Mouse (Mus musculus): Measurements from ENCODE around the gene 9130213A22Rik. TPM values are rescaled to one million over a fixed set of nuclear protein-coding genes. Genes with fewer than 3 reads are reported as not detected.

The 9130213A22Rik gene
- 0.40 and 0.42 TPM in 2 replicates for polyA plus RNA-seq (2015; fragmentation: Nextera tagmentation; extraction: Ambion mirVana)

DNA sequence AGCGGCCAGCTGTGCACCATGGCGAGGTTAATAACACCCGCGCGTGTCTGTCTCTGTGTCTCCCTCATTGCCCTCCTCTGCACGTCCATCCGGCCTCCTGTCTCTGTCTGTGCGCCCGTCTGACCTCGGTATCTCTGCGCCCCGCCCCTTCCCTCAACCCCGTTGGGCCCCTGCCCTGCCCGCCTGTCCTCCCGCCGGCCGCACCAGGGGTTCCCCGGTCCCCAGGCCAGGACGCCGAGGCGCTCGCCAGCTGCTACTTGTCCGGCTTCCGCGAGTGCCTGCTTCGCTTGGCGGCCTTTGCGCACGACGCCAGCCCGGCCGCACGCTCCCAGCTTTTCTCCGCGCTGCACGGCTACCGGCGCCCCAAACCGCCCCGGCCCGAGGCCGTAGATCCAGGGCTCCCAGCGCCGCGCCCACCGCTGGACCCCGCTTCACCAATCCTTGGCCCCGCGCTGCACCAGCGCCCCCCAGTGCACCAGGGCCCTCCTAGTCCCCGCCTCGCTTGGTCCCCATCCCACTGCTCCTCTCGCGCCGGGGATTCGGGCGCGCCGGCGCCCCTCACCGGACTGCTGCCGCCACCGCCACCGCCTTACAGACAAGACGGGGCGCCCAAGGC is at the start of gene 9130213A22Rik:
9130213A22Rik (minus strand) TSS at position 254 of the 616 bp plus-strand sequence.
- H3K36me3 ChIP-seq: no peaks in the 10 kb centered on the region
- ATAC-seq (ENCODE audit: low FRiP score, low read depth): peak; percentile 59
- H3K27ac ChIP-seq (replicated peaks): peak within 1 kb of the TSS; percentile 79
- H3K9me3 ChIP-seq: no peaks in the 10 kb centered on the region
- WGBS: under 1% methylated on average over 66 of the region's 66 CpGs
- peaks cover 7% of the 10 kb centered on the region; the same call in 1 of the 2 replicates for H3K27me3 ChIP-seq
- peaks cover 55% of the 10 kb centered on the region for H3K4me1 ChIP-seq (replicated peaks)
- peak within 1 kb of the TSS; percentile 89 for H3K4me3 ChIP-seq
- peak within 1 kb of the TSS; percentile 98 for H3K4me2 ChIP-seq
- H3K9ac ChIP-seq: peak within 1 kb of the TSS; percentile 70

DNA sequence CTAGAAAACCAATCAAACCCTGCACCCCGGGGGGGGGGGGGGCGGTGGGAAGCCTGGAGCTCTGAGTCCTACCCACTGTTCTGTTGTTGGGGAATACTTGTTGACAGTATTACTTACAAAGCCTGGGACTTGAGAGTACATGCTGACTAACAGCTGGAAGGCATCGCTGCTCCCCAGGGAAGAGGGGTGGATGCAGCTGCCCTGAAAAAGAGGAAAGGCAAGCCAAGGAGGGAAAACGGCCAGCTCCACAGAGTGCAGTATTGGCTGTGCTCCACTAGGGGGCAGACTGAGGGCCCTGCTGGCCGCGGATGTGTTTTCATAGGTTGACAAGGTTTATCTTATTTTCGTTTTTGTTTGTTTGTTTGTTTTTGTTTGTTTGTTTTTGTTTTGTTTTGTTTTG is 49.2 kb upstream of the 9130213A22Rik start:
- Histone ChIP-seq H3K9ac (no peak overlapping the region), H3K9me3 (no peaks in the 10 kb centered on the region), H3K4me3 (no peak overlapping the region), H3K27me3 (no peaks in the 10 kb centered on the region), H3K4me2 (no peak overlapping the region), H3K36me3 (no peaks in the 10 kb centered on the region), H3K4me1 (replicated peaks) (no peaks in the 10 kb centered on the region), H3K27ac (replicated peaks) (no peak overlapping the region)
- no peak for ATAC-seq (ENCODE audit: low FRiP score, low read depth)
- 27% methylated on average over 7 of the region's 7 CpGs for WGBS

DNA sequence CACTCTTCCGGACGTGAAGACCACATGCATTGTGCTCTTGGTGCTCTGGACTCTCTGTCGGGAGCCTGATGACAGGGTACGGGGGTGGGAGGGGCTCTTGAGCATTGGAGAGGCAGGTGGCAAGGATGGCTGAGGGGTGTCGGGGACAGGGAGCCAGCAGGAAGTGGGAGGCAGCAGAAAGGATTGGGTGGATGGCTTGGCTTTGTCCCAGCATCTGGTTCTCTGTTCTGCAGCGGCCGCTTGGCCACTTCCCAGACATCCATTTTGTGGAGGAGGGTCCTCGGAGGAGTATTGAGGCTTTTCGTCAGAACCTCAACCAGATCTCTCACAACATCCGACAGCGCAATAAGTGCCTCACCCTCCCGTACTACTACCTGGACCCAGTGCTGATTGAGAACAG is 46.9 kb upstream of the 9130213A22Rik start:
- H3K27me3 ChIP-seq: no peaks in the 10 kb centered on the region
- H3K9ac ChIP-seq: no peak overlapping the region
- no peaks in the 10 kb centered on the region for H3K36me3 ChIP-seq
- WGBS: 88% methylated on average over 12 of the region's 12 CpGs
- no peaks in the 10 kb centered on the region for H3K4me1 ChIP-seq (replicated peaks)
- H3K27ac ChIP-seq (replicated peaks): no peak overlapping the region
- no peaks in the 10 kb centered on the region for H3K9me3 ChIP-seq
- no peak overlapping the region for H3K4me3 ChIP-seq
- ATAC-seq (ENCODE audit: low FRiP score, low read depth): no peak
- H3K4me2 ChIP-seq: no peak overlapping the region

DNA sequence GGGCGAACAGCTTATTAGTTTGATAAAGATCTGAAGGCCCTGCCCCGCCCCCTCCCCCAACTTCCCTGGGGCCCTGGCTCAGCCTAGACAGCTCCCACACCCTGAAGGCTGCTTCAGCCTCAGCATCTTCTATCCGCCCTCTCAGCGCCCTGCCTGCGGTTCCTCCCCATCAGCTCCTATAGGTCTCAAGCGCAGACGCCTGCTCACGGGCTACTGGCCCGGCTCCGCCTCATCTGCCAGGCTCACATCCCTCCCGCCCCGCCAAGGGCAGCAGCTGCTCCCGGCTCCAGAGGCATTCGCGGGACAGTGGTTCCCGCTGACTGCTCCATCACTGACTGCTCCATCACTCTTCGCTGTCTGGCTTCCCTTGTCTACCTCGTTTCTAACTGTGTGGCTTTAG is 34.4 kb upstream of the 9130213A22Rik start, which contains the start of gene Alox12b:
Alox12b (plus strand) TSS at position 190 of the 400 bp plus-strand sequence.
- Histone ChIP-seq H3K4me1 (replicated peaks) (peaks cover 8% of the 10 kb centered on the region), H3K27me3 (peaks cover 9% of the 10 kb centered on the region; the same call in 1 of the 2 replicates), H3K27ac (replicated peaks) (no peak within 1 kb of the TSS), H3K4me2 (peak within 1 kb of the TSS; percentile 53), H3K4me3 (peak within 1 kb of the TSS; percentile 25), H3K9me3 (no peaks in the 10 kb centered on the region), H3K9ac (no peak within 1 kb of the TSS; the same call in 1 of the 2 replicates), H3K36me3 (no peaks in the 10 kb centered on the region)
- peak; percentile 51; the same call in 1 of the 2 replicates for ATAC-seq (ENCODE audit: low FRiP score, low read depth)
- 2% methylated on average over 18 of the region's 18 CpGs for WGBS

DNA sequence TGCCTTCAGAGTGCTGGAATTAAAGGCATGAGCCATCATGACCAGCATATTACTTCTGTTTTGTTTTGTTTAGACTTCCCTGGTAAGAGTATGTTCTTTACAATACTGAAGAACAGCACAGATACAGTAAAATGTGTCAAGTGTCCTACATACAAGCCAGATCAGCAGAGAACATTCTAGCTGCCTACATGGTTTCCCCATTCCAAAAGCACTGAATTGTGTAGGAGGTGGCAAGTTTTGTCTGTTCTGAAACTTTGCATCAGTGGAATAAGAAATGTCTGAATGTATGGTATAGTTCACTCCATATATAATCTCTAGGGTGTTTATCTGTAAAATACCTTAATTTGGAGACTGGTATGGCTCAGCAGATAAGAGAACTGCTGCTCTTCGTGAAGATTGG is 33.0 kb upstream of the 9130213A22Rik start:
- no peaks in the 10 kb centered on the region for H3K36me3 ChIP-seq
- H3K9me3 ChIP-seq: no peaks in the 10 kb centered on the region
- peaks cover 14% of the 10 kb centered on the region for H3K4me1 ChIP-seq (replicated peaks)
- H3K4me2 ChIP-seq: no peak overlapping the region
- WGBS: 53% methylated on average over 1 of the region's 1 CpGs
- no peak overlapping the region for H3K9ac ChIP-seq
- peaks cover 9% of the 10 kb centered on the region; the same call in 1 of the 2 replicates for H3K27me3 ChIP-seq
- no peak overlapping the region for H3K27ac ChIP-seq (replicated peaks)
- no peak overlapping the region for H3K4me3 ChIP-seq
- no peak for ATAC-seq (ENCODE audit: low FRiP score, low read depth)

DNA sequence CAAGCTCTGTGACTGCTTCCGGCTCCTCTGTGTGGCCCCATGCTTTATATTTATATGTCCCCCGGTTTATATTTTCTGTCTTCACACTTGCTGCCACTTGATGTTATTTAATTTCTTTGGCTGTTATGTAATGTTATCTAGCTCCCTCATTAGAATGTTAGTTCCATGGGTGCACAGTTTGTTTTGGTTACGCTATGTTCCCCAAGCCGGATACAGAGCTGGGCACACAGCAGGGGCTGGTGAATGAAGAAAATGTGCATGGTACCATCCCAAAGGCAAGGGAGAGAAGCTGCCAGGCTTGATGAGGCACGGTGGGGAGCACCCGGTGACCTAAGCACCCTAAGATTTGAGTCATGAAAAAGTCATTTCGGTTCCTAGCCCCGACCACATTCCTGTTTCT is 31.4 kb upstream of the 9130213A22Rik start:
- Histone ChIP-seq H3K4me2 (no peak overlapping the region), H3K36me3 (no peaks in the 10 kb centered on the region), H3K4me3 (no peak overlapping the region), H3K4me1 (replicated peaks) (peaks cover 18% of the 10 kb centered on the region), H3K9me3 (no peaks in the 10 kb centered on the region), H3K9ac (no peak overlapping the region), H3K27ac (replicated peaks) (no peak overlapping the region), H3K27me3 (peaks cover 9% of the 10 kb centered on the region; the same call in 1 of the 2 replicates)
- ATAC-seq (ENCODE audit: low FRiP score, low read depth): no peak
- WGBS: 80% methylated on average over 8 of the region's 8 CpGs

DNA sequence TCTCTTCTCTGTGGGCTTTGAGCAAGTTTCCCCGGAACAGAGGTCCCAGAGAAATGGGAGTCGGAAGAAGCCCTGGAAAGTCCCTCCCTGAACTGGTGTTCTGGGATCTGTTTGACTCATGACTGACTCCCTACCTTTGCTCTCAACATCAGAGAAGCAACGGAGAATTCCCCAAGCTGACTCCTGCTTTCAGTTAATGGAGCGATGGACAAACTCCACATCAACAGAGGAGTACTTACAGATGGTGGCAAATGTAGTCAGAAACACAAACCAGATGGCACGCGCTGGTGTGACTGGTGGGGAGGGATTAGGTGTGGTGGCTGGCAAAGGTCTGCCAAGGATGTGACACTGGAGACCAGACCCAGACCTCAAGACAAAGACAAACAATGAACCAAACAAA is 28.6 kb upstream of the 9130213A22Rik start:
- H3K4me3 ChIP-seq: peak overlapping the region; percentile 20
- peaks cover 5% of the 10 kb centered on the region; the same call in 1 of the 2 replicates for H3K27me3 ChIP-seq
- peak overlapping the region; percentile 44 for H3K4me2 ChIP-seq
- no peaks in the 10 kb centered on the region for H3K9me3 ChIP-seq
- ATAC-seq (ENCODE audit: low FRiP score, low read depth): no peak
- H3K9ac ChIP-seq: no peak overlapping the region
- WGBS: 66% methylated on average over 6 of the region's 6 CpGs
- H3K36me3 ChIP-seq: no peaks in the 10 kb centered on the region
- H3K4me1 ChIP-seq (replicated peaks): peaks cover 9% of the 10 kb centered on the region; the same call in 1 of the 2 replicates
- no peak overlapping the region for H3K27ac ChIP-seq (replicated peaks)

DNA sequence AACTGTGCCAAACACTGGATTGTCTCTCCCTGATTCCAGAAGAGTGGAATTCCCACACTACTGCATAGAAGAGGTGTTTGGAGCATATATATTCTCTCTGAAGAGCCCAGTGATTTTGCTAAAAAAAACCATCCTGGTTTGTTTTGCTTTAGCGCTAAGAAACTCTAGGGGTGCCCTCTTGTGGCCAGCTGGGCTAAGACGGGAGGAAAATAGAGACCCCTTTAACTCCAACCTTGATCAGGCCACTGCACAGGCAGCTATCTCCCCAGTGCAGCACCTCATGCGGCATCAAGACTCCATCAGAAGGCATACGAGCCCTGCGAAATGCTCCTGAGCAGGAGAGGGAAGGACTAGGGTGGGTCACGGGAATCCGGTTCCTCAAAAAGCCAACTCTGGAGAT is 28.1 kb upstream of the 9130213A22Rik start:
- no peak overlapping the region for H3K27ac ChIP-seq (replicated peaks)
- H3K9ac ChIP-seq: peak overlapping the region; percentile 16; the same call in 1 of the 2 replicates
- no peaks in the 10 kb centered on the region for H3K9me3 ChIP-seq
- peak overlapping the region; percentile 20 for H3K4me3 ChIP-seq
- ATAC-seq (ENCODE audit: low FRiP score, low read depth): no peak
- peaks cover 3% of the 10 kb centered on the region; the same call in 1 of the 2 replicates for H3K27me3 ChIP-seq
- H3K4me2 ChIP-seq: peak overlapping the region; percentile 44
- WGBS: 10% methylated on average over 7 of the region's 7 CpGs
- no peaks in the 10 kb centered on the region for H3K36me3 ChIP-seq
- H3K4me1 ChIP-seq (replicated peaks): peaks cover 9% of the 10 kb centered on the region; the same call in 1 of the 2 replicates

DNA sequence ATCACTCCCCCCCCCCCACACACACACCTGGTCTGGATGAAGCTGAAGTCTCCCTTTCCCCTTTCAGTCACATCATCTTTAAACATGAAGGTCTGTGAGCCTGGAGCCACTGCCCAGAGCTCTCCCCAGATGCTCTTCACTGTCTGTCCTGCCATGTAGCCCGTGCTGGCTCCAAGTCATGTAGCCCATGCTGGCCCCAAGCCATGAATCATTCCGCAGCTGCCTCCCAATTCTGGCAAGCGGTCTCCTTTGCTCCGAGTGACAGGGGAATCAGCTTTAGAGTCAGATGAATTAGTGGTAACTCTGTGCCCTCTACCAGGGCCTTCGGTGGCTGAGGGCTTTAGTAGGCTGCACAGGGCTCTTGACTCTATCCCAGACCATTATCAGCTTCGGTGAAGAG is 27.3 kb upstream of the 9130213A22Rik start:
- no peak overlapping the region for H3K4me3 ChIP-seq
- WGBS: 74% methylated on average over 6 of the region's 6 CpGs
- no peak overlapping the region for H3K27ac ChIP-seq (replicated peaks)
- H3K27me3 ChIP-seq: no peaks in the 10 kb centered on the region
- H3K4me2 ChIP-seq: no peak overlapping the region
- no peak for ATAC-seq (ENCODE audit: low FRiP score, low read depth)
- peaks cover 9% of the 10 kb centered on the region; the same call in 1 of the 2 replicates for H3K4me1 ChIP-seq (replicated peaks)
- H3K9me3 ChIP-seq: no peaks in the 10 kb centered on the region
- no peak overlapping the region for H3K9ac ChIP-seq
- H3K36me3 ChIP-seq: no peaks in the 10 kb centered on the region

DNA sequence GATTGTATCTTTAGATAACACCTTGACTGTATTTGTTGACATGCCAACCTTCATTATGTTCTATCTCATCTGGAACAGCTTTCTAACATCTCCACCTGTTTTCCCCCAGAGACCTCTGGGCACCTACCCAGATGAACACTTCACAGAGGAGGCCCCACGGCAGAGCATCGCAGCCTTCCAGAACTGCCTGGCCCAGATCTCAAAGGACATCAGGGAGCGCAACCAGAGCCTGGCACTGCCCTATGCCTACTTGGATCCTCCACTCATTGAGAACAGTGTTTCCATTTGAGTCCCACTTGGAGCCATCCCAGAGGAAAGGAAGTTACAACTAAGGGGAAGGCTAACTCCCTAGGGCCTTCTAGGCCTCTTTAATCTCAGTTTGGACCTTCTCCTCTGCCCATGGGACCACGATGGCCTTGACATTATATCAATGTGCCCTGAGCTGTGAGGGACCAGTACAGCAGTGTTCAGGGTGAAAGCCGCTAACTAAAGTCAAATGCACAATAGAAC is 26.1 kb upstream of the 9130213A22Rik start:
- Histone ChIP-seq H3K27ac (replicated peaks) (no peak overlapping the region), H3K4me2 (no peak overlapping the region), H3K36me3 (no peaks in the 10 kb centered on the region), H3K9me3 (no peaks in the 10 kb centered on the region), H3K4me1 (replicated peaks) (peaks cover 9% of the 10 kb centered on the region; the same call in 1 of the 2 replicates), H3K9ac (no peak overlapping the region), H3K4me3 (no peak overlapping the region), H3K27me3 (no peaks in the 10 kb centered on the region)
- no peak for ATAC-seq (ENCODE audit: low FRiP score, low read depth)
- 89% methylated on average over 5 of the region's 5 CpGs for WGBS

DNA sequence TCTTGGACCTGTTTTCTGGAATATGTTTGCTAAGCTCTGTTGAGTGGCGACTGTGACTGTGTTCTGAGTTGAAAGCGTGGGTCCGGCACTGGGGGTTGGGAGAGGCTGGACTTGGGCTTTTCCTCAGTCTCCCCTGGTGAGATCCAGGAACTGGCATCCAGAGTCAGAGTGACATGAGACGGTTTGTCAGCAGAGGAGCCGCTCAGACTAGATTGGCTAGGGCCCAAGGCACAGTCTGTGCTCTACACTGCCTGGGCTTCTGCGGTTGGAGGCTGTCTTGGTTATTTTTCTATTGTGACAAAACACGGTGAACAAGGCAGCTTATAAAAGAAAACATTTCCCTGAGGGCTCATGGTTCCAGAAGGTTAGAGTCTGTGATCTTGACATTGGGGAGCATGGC is 25.2 kb upstream of the 9130213A22Rik start:
- no peak overlapping the region for H3K9ac ChIP-seq
- 65% methylated on average over 7 of the region's 7 CpGs for WGBS
- peaks cover 9% of the 10 kb centered on the region; the same call in 1 of the 2 replicates for H3K4me1 ChIP-seq (replicated peaks)
- no peak for ATAC-seq (ENCODE audit: low FRiP score, low read depth)
- no peaks in the 10 kb centered on the region for H3K36me3 ChIP-seq
- H3K4me2 ChIP-seq: no peak overlapping the region
- H3K4me3 ChIP-seq: no peak overlapping the region
- H3K27ac ChIP-seq (replicated peaks): no peak overlapping the region
- no peaks in the 10 kb centered on the region for H3K27me3 ChIP-seq
- H3K9me3 ChIP-seq: no peaks in the 10 kb centered on the region

DNA sequence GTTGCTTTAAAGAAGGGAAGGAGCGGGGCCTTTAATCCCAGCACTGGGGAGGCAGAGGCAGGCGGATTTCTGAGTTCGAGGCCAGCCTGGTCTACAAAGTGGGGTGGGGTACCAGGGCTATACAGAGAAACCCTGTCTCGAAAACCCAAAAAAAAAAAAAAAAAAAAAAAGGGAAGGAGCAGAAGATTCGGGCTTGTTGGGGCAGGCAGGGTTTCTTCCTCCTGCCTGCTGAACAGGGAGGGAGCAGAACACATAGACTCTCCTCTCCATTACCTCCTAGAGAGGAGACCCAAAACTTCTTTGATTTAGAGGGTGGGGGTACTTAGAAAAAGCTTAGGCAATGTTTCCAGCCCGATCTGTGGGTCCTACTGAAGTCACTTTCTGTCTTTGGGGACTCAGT is 13.0 kb upstream of the 9130213A22Rik start:
- no peak overlapping the region for H3K27ac ChIP-seq (replicated peaks)
- no peak for ATAC-seq (ENCODE audit: low FRiP score, low read depth)
- no peaks in the 10 kb centered on the region; the same call in none of the 2 replicates for H3K27me3 ChIP-seq
- H3K9me3 ChIP-seq: no peaks in the 10 kb centered on the region
- no peak overlapping the region for H3K4me3 ChIP-seq
- peaks cover 7% of the 10 kb centered on the region; the same call in 1 of the 2 replicates for H3K4me1 ChIP-seq (replicated peaks)
- no peaks in the 10 kb centered on the region for H3K36me3 ChIP-seq
- H3K4me2 ChIP-seq: no peak overlapping the region
- 88% methylated on average over 6 of the region's 6 CpGs for WGBS
- no peak overlapping the region for H3K9ac ChIP-seq
